Mouse (Mus musculus) duodenum, adult 2 months (tissue): ENCODE data around the gene Hmx1. TPM values are rescaled to one million over a fixed set of nuclear protein-coding genes. Genes with fewer than 3 reads are reported as not detected.

ENCODE experiments used
- polyA plus RNA-seq: library from polyadenylated mRNA; depleted of rRNA; stranded (reverse); fragments of >200 nt; gene quantifications from 2 replicates; pipeline ENCODE4 v1.2.3, GENCODE M21; 2012; ENCODE audit warnings: low replicate concordance; rRNA removed

Gene Hmx1
- not detected in 2 replicates for polyA plus RNA-seq

GRCm38 (mm10) chr5:35388491-35389111, at the start of gene Hmx1:
Hmx1 (plus strand) TSS chr5:35389108.

Other genes starting within 250 kb of the Hmx1 start
- 0.79 and 2.5 TPM in 2 replicates for gene Adra2c, start 110.8 kb upstream of the Hmx1 start, polyA plus RNA-seq
- gene Cpz, start 136.6 kb downstream of the Hmx1 start, polyA plus RNA-seq, result 1.3 and 1.8 TPM in 2 replicates
- gene Trmt44, start 186.0 kb downstream of the Hmx1 start, polyA plus RNA-seq, result 2.8 and 3.1 TPM in 2 replicates
- gene Acox3, start 193.9 kb downstream of the Hmx1 start, polyA plus RNA-seq, result 32.5 and 33.7 TPM in 2 replicates